Comparison of ENCODE assay signal across 8 mouse cellular contexts in genomic region chr2:70823926-70824800, GRCm38 (mm10). TPM values are rescaled to one million over a fixed set of nuclear protein-coding genes. Genes with fewer than 3 reads are reported as not detected.
DNase-seq lines count a peak whose midpoint lies in the region; ATAC-seq and TF ChIP-seq lines count a peak whose summit lies in the region.

No protein-coding gene starts in this region.

- no peak for ATAC-seq in hindbrain, embryonic 13.5 days (ENCODE audit: low FRiP score)
- no peak for ATAC-seq in liver, embryonic 14.5 days (ENCODE audit: insufficient read depth)
- ATAC-seq in neural tube, embryonic 15.5 days (ENCODE audit: low FRiP score) = 0 out of 2 replicates have a peak, but pooled peaks have one; percentile 39

- peak overlapping the region; percentile 94 for H3K9ac ChIP-seq in hindbrain, embryonic 13.5 days
- H3K9ac ChIP-seq in liver, embryonic 14.5 days (replicated peaks) = peak overlapping the region; percentile 99
- H3K9ac ChIP-seq in neural tube, embryonic 15.5 days (replicated peaks) = peak overlapping the region; percentile 88

- peak overlapping the region; percentile 91 for H3K4me3 ChIP-seq in E14TG2a.4 (replicated peaks; ENCODE audit: low read length)
- H3K4me3 ChIP-seq in hindbrain, embryonic 13.5 days = peak overlapping the region; percentile 93
- H3K4me3 ChIP-seq in liver, embryonic 14.5 days (ENCODE audit: insufficient read depth in 1 of 2, low read depth in 2 of 2, low read length in 2 of 2) = peak overlapping the region; percentile 96 to 98
- peak overlapping the region; percentile 90 for H3K4me3 ChIP-seq in neural tube, embryonic 15.5 days (replicated peaks)

- no peaks in the 10 kb centered on the region for H3K9me3 ChIP-seq in E14TG2a.4 (ENCODE audit: low read length)
- no peaks in the 10 kb centered on the region for H3K9me3 ChIP-seq in hindbrain, embryonic 13.5 days
- no peaks in the 10 kb centered on the region for H3K9me3 ChIP-seq in liver, embryonic 14.5 days (ENCODE audit: control insufficient read depth, low read length)
- no peaks in the 10 kb centered on the region for H3K9me3 ChIP-seq in neural tube, embryonic 15.5 days (replicated peaks)

- peak; percentile 41 for DNase-seq in heart, adult 8-10 months (ENCODE audit: low spot score)
- no peak for DNase-seq in heart, postnatal 4 days
- peak; percentile 49 for DNase-seq in embryo, embryonic 11.5 days (ENCODE audit: low read depth, low spot score)
- DNase-seq in liver, embryonic 14.5 days (ENCODE audit: low read depth in 3 of 3, low spot score in 3 of 3) = no peak
- no peak for DNase-seq in right cerebral cortex, postnatal 25 days

- H3K27ac ChIP-seq in hindbrain, embryonic 13.5 days = peak overlapping the region; percentile 99
- H3K27ac ChIP-seq in liver, embryonic 14.5 days = peak overlapping the region; percentile 95
- peak overlapping the region; percentile 100 for H3K27ac ChIP-seq in neural tube, embryonic 15.5 days (replicated peaks)

- peak overlapping the region; percentile 68 for H3K4me2 ChIP-seq in hindbrain, embryonic 13.5 days
- peak overlapping the region; percentile 74 for H3K4me2 ChIP-seq in liver, embryonic 14.5 days (ENCODE audit: low read depth)
- H3K4me2 ChIP-seq in neural tube, embryonic 15.5 days = peak overlapping the region; percentile 59

- peaks cover 46% of the 10 kb centered on the region for H3K4me1 ChIP-seq in E14TG2a.4 (replicated peaks; ENCODE audit: low read depth, low read length)
- H3K4me1 ChIP-seq in hindbrain, embryonic 13.5 days (replicated peaks) = peaks cover 14% of the 10 kb centered on the region
- H3K4me1 ChIP-seq in liver, embryonic 14.5 days (replicated peaks; ENCODE audit: control insufficient read depth in 2 of 2, insufficient read depth in 2 of 2, low read length in 1 of 2) = peaks cover 38% of the 10 kb centered on the region in 2 experiments
- peaks cover 23% of the 10 kb centered on the region for H3K4me1 ChIP-seq in neural tube, embryonic 15.5 days

- no peaks in the 10 kb centered on the region; the same call in 1 of the 2 replicates for H3K36me3 ChIP-seq in E14TG2a.4 (ENCODE audit: insufficient read depth, low read length)
- H3K36me3 ChIP-seq in hindbrain, embryonic 13.5 days = no peaks in the 10 kb centered on the region
- no peaks in the 10 kb centered on the region for H3K36me3 ChIP-seq in liver, embryonic 14.5 days (replicated peaks; ENCODE audit: control insufficient read depth, insufficient read depth, low read depth)
- H3K36me3 ChIP-seq in neural tube, embryonic 15.5 days = no peaks in the 10 kb centered on the region

- H3K27me3 ChIP-seq in E14TG2a.4 (ENCODE audit: insufficient read depth, low read length) = no peaks in the 10 kb centered on the region
- no peaks in the 10 kb centered on the region for H3K27me3 ChIP-seq in hindbrain, embryonic 13.5 days
- H3K27me3 ChIP-seq in liver, embryonic 14.5 days (ENCODE audit: control insufficient read depth, insufficient read depth, low read length) = no peaks in the 10 kb centered on the region
- H3K27me3 ChIP-seq in neural tube, embryonic 15.5 days (replicated peaks) = no peaks in the 10 kb centered on the region

- peak; percentile 11; the same call in 1 of the 2 replicates for TF ChIP-seq CTCF in E14TG2a.4 (conservative IDR thresholded peaks at IDR 0.05; ENCODE audit: low read length)
- peak; percentile 63 for TF ChIP-seq CTCF in liver, embryonic 14.5 days (IDR thresholded peaks at IDR 0.05; ENCODE audit: low read depth)

- WGBS in hindbrain, embryonic 13.5 days = under 1% methylated on average over 27 of the region's 27 CpGs
- under 1% methylated on average over 27 of the region's 27 CpGs for whole genome bisulfite sequencing in liver, embryonic 14.5 days (ENCODE audit: insufficient replicate concordance)
- WGBS in neural tube, embryonic 15.5 days = under 1% methylated on average over 27 of the region's 27 CpGs

- TF ChIP-seq EP300 in liver, embryonic 14.5 days (IDR thresholded peaks at IDR 0.05; ENCODE audit: low read depth) = no peak

RNA-seq across cellular contexts. Expression of gene Tlk1, which starts 1.4 kb away (rescaled TPM):
- total RNA-seq in heart, adult 8-10 months (2022) = 10 to 100 TPM; 27.5 to 38.2 (median 32.4) TPM
- total RNA-seq in heart, postnatal 4 days (2021) = 10 to 100 TPM; 59.7 to 60.1 TPM
- polyA plus RNA-seq in hindbrain, embryonic 13.5 days (2015; fragmentation: Nextera tagmentation; extraction: Ambion mirVana) = 22.2 and 23.8 TPM in 2 replicates
- 15.0 and 23.7 TPM in 2 replicates for polyA plus RNA-seq in liver, embryonic 14.5 days (2012; rRNA removed)
- 24.3 and 36.1 TPM in 2 replicates for polyA plus RNA-seq in liver, embryonic 14.5 days (2014; fragmentation: Nextera tagmentation; extraction: Ambion mirVana)
- 23.7 and 27.4 TPM in 2 replicates for polyA plus RNA-seq in neural tube, embryonic 15.5 days (2015; fragmentation: Nextera tagmentation; extraction: Ambion mirVana)

Comparison
In these comparisons a context has a peak if more than half of its experiments do, and no peak if none do; other contexts are left out.
1. DNase-seq: peak in heart, adult 8-10 months (single experiment) and embryo, embryonic 11.5 days (single experiment); none in heart, postnatal 4 days (single experiment), liver, embryonic 14.5 days (0 of 3) and right cerebral cortex, postnatal 25 days (single experiment).
2. Peak in every context shown above with its lines, with median percentiles within 50 percentile points of each other: H3K4me3 ChIP-seq, H3K27ac ChIP-seq, H3K4me2 ChIP-seq and H3K9ac ChIP-seq.